ENCODE assay signal across 27 mouse cellular contexts in the genomic region with DNA sequence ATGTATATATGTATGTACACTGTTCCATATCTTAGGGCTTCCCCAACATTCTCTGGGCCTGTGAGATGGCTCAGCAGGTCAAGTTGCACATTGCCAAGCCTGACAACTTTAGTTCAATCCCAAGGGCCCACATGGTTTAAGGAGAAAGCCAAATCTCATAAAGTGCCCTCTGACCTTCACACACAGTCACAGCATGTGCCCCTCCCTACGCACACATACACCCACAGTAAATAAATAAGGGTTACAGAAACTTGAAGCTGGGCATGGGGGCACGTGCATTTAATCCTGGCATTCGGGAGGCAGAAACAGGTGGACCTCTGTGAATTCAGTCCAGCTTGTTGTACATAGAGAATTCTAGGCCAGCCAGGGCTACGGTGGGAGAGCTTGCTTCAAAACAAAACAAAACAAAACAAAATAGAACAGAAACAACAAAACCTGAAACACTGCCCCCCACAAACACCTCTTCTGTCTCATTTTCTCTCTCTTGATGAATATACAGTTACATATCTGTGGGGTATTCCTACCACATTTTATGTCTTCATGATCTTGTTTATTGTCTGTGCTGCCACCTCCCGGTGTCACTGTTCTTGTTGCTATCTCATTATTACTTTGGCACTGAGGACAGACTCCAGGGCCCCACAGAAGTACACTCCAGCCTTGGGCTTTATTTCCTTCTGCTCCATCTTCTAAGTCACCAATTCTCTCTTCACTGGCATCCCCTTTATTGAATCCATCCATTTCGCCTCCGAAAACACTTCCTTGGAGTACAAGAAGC. TPM values are rescaled to one million over a fixed set of nuclear protein-coding genes. Genes with fewer than 3 reads are reported as not detected.
DNase-seq lines count a peak whose midpoint lies in the region; ATAC-seq and TF ChIP-seq lines count a peak whose summit lies in the region.
"Had no signal": no experiment of that assay in that cellular context is flagged by ENCODE, and none has a peak within 500 bp of the region (broad histone marks: within the 10 kb centered on the region; RNA-seq: fewer than 3 reads in every experiment).

No protein-coding gene starts in this region.

- intact Hi-C loops in gastrocnemius, adult 2 months (cut with DNase I): loop anchor here (5.0 kb wide), 1 partner anchor 151 kb away; no protein-coding TSS in a partner anchor
- intact Hi-C loops in gastrocnemius, postnatal 14 days (cut with DNase I; ENCODE audit: low total_unique reads): no loop called here

- peaks cover 17% of the 10 kb centered on the region for H3K4me1 ChIP-seq in liver, postnatal 0 days (ENCODE audit: insufficient read depth)
- H3K4me1 ChIP-seq in CH12.LX (ENCODE audit: control insufficient read depth in 1 of 2, insufficient read depth in 2 of 2): peaks cover 18 to 36% of the 10 kb centered on the region in 2 experiments
- H3K4me1 ChIP-seq in hindbrain, embryonic 11.5 days (replicated peaks; ENCODE audit: control insufficient read depth, insufficient read depth, low read length): no peaks in the 10 kb centered on the region
- H3K4me1 ChIP-seq: embryonic facial prominence, embryonic 13.5 days; forebrain, embryonic 12.5 days had no signal

- dilution Hi-C loops in CH12.LX (cut with MboI; ENCODE audit: extremely low pct_ligation_motif_present, extremely low pct_unique_long_range_greater_than_20kb, low sequenced_read_pairs): no loop called here

- H3K79me2 ChIP-seq in CH12.LX (replicated peaks; ENCODE audit: control insufficient read depth, extremely low read depth, insufficient read depth, poor library complexity, severe bottlenecking): peaks cover 16% of the 10 kb centered on the region; the same call in 1 of the 2 replicates

- H3K9me3 ChIP-seq in liver, postnatal 0 days (ENCODE audit: low read length): no peaks in the 10 kb centered on the region
- H3K9me3 ChIP-seq in CH12.LX (replicated peaks; ENCODE audit: low read length): no peaks in the 10 kb centered on the region
- no peaks in the 10 kb centered on the region for H3K9me3 ChIP-seq in hindbrain, embryonic 11.5 days (ENCODE audit: control insufficient read depth, low read length)
- H3K9me3 ChIP-seq: embryonic facial prominence, embryonic 13.5 days; heart, embryonic 12.5 days; lung, embryonic 15.5 days; neural tube, embryonic 15.5 days; stomach, embryonic 15.5 days had no signal

- WGBS in liver, postnatal 0 days (ENCODE audit: insufficient replicate concordance): 71% methylated on average over 7 of the region's 7 CpGs
- WGBS in hindbrain, embryonic 11.5 days: 91% methylated on average over 7 of the region's 7 CpGs

- H3K4me3 ChIP-seq in gastrocnemius, adult 2 months: no peak overlapping the region
- H3K4me3 ChIP-seq in liver, postnatal 0 days (ENCODE audit: low read depth, low read length): no peak overlapping the region
- H3K4me3 ChIP-seq in CH12.LX (replicated peaks in 1 of 3; ENCODE audit: low read depth in 2 of 3, low read length in 2 of 3, poor library complexity in 1 of 3): no peak overlapping the region
- H3K4me3 ChIP-seq in hindbrain, embryonic 11.5 days (ENCODE audit: low read depth, low read length): no peak overlapping the region
- H3K4me3 ChIP-seq: embryonic facial prominence, embryonic 13.5 days; erythroblast, embryonic 14.5 days; forebrain, embryonic 12.5 days; heart, embryonic 12.5 days; limb, embryonic 12.5 days; lung, embryonic 15.5 days; neural tube, embryonic 15.5 days; stomach, embryonic 15.5 days had no signal

- H3K27ac ChIP-seq in gastrocnemius, adult 2 months: peak overlapping the region; percentile 66; the same call in 1 of the 2 replicates
- H3K27ac ChIP-seq in liver, postnatal 0 days (ENCODE audit: low read depth): no peak overlapping the region
- no peak overlapping the region for H3K27ac ChIP-seq in CH12.LX (ENCODE audit: insufficient read depth, low read depth)
- H3K27ac ChIP-seq in hindbrain, embryonic 11.5 days (ENCODE audit: low read depth, low read length): no peak overlapping the region
- H3K27ac ChIP-seq: embryonic facial prominence, embryonic 13.5 days; forebrain, embryonic 12.5 days; hindbrain, embryonic 14.5 days; limb, embryonic 12.5 days; liver, embryonic 14.5 days; lung, embryonic 15.5 days; neural tube, embryonic 15.5 days; stomach, embryonic 15.5 days had no signal

- no peak for ATAC-seq in liver, postnatal 0 days
- ATAC-seq in megakaryocyte progenitor cell, adult 5-6 weeks (replicated peaks; ENCODE audit: poor library complexity): peak; percentile 62
- ATAC-seq in hindbrain, embryonic 11.5 days (ENCODE audit: low FRiP score): no peak

- peak; percentile 40 for TF ChIP-seq CTCF in gastrocnemius, adult 2 months (IDR thresholded peaks at IDR 0.05)
- peak; percentile 10; the same call in 1 of the 2 replicates for TF ChIP-seq CTCF in liver, postnatal 0 days (IDR thresholded peaks at IDR 0.05; ENCODE audit: low read depth)
- TF ChIP-seq CTCF in CH12.LX (conservative IDR thresholded peaks at IDR 0.05 in 1 of 2, IDR thresholded peaks at IDR 0.05 in 1 of 2; ENCODE audit: low read depth in 2 of 2, low read length in 2 of 2): peak in 1 of 2 experiments; percentile 37; a peak in 2 of 4 replicates

- TF ChIP-seq RAD21 in CH12.LX (IDR thresholded peaks at IDR 0.05; ENCODE audit: low read depth, low read length): peak; percentile 37

- no peak overlapping the region for H3K4me2 ChIP-seq in liver, postnatal 0 days (ENCODE audit: low read depth, low read length)
- peak overlapping the region; percentile 89 for H3K4me2 ChIP-seq in CH12.LX (ENCODE audit: insufficient read depth, low read depth, poor library complexity, severe bottlenecking)
- no peak overlapping the region for H3K4me2 ChIP-seq in hindbrain, embryonic 11.5 days (replicated peaks; ENCODE audit: low read depth, low read length)
- H3K4me2 ChIP-seq: embryonic facial prominence, embryonic 13.5 days; forebrain, embryonic 12.5 days; hindbrain, embryonic 14.5 days; limb, embryonic 12.5 days; lung, embryonic 15.5 days; midbrain, embryonic 11.5 days; neural tube, embryonic 15.5 days; stomach, embryonic 15.5 days had no signal

- TF ChIP-seq POLR2A in CH12.LX (IDR thresholded peaks at IDR 0.05; ENCODE audit: low read depth, low read length): no peak

- TF ChIP-seq EP300 in liver, postnatal 0 days (IDR thresholded peaks at IDR 0.05; ENCODE audit: low read depth): no peak
- no peak for TF ChIP-seq EP300 in CH12.LX (IDR thresholded peaks at IDR 0.05; ENCODE audit: low read length)

- in situ Hi-C loops in CH12.LX (cut with MboI; ENCODE audit: low pct_ligation_motif_present, low pct_unique_long_range_greater_than_20kb, low sequenced_read_pairs): loop anchor here (10.0 kb wide), 1 partner anchor 149 kb away; no protein-coding TSS in a partner anchor

- DNase-seq in gastrocnemius, adult 2 months: no peak
- no peak for DNase-seq in gastrocnemius, postnatal 14 days
- no peak for DNase-seq in liver, postnatal 0 days
- DNase-seq in liver (no peak), CH12.LX (ENCODE audit: extremely low read depth) (no peak)
- DNase-seq in hindbrain, embryonic 11.5 days (ENCODE audit: low spot score): no peak
- DNase-seq in lung, postnatal 14 days: no peak
- DNase-seq: cerebellum, adult 11-12 months; cerebellum, postnatal 36 days; embryo, embryonic 11 days; kidney, adult 9 months; kidney, postnatal 25 days; lung, postnatal 4 days; right cerebral cortex, adult 18-20 months; right cerebral cortex, postnatal 4 days had no signal

- H3K9ac ChIP-seq in liver, postnatal 0 days (replicated peaks): no peak overlapping the region
- no peak overlapping the region for H3K9ac ChIP-seq in CH12.LX (ENCODE audit: insufficient read depth, low read depth)
- no peak overlapping the region for H3K9ac ChIP-seq in hindbrain, embryonic 11.5 days (ENCODE audit: low read depth, low read length)
- H3K9ac ChIP-seq: embryonic facial prominence, embryonic 13.5 days; forebrain, embryonic 12.5 days; heart, embryonic 12.5 days; hindbrain, embryonic 14.5 days; limb, embryonic 12.5 days; liver, embryonic 14.5 days; lung, embryonic 15.5 days; neural tube, embryonic 15.5 days; stomach, embryonic 15.5 days had no signal

- no peaks in the 10 kb centered on the region for H3K36me3 ChIP-seq in liver, postnatal 0 days (replicated peaks; ENCODE audit: insufficient read depth, low read length)
- peaks cover 0 to 11% of the 10 kb centered on the region in 2 experiments for H3K36me3 ChIP-seq in CH12.LX (replicated peaks in 1 of 2; ENCODE audit: control insufficient read depth in 1 of 2, insufficient read depth in 1 of 2, low read length in 1 of 2)
- no peaks in the 10 kb centered on the region for H3K36me3 ChIP-seq in hindbrain, embryonic 11.5 days (ENCODE audit: control insufficient read depth, insufficient read depth, low read length)
- H3K36me3 ChIP-seq: heart, embryonic 12.5 days; limb, embryonic 12.5 days; lung, embryonic 15.5 days; neural tube, embryonic 15.5 days; stomach, embryonic 15.5 days had no signal

- no peaks in the 10 kb centered on the region for H3K27me3 ChIP-seq in liver, postnatal 0 days (ENCODE audit: insufficient read depth, low read length)
- no peaks in the 10 kb centered on the region for H3K27me3 ChIP-seq in CH12.LX (replicated peaks)
- no peaks in the 10 kb centered on the region for H3K27me3 ChIP-seq in hindbrain, embryonic 11.5 days (ENCODE audit: control insufficient read depth, insufficient read depth, low read length)
- H3K27me3 ChIP-seq: embryonic facial prominence, embryonic 13.5 days; forebrain, embryonic 12.5 days; heart, embryonic 12.5 days; limb, embryonic 12.5 days; lung, embryonic 15.5 days; neural tube, embryonic 15.5 days; stomach, embryonic 15.5 days had no signal

TF ChIP-seq in CH12.LX, 34 proteins besides CTCF, POLR2A, EP300 and RAD21:
- TF ChIP-seq SMC3 (IDR thresholded peaks at IDR 0.05; ENCODE audit: low read depth, low read length): peak; percentile 43
- TF ChIP-seq USF2 (conservative IDR thresholded peaks at IDR 0.05; ENCODE audit: low read depth, low read length): no peak

RNA-seq across cellular contexts. Expression of a gene that starts 19.8 kb away (rescaled TPM):
- 100 to 1,000 TPM; 190 to 201 TPM for total RNA-seq in gastrocnemius, adult 2 months (2021)
- 100 to 1,000 TPM; 194 TPM for total RNA-seq in gastrocnemius, postnatal 14 days (2021)
- polyA plus RNA-seq in liver, postnatal 0 days (2015; fragmentation: Nextera tagmentation; extraction: Ambion mirVana): 28.7 and 31.2 TPM in 2 replicates
- total RNA-seq in CH12.LX (2012; rRNA removed): 21.1 and 26.8 TPM in 2 replicates
- total RNA-seq in CH12.LX (2014; rRNA removed): 9.7 and 10.0 TPM in 2 replicates
- 11.0 and 12.5 TPM in 2 replicates for polyA plus RNA-seq in CH12.LX (2012; ENCODE audit: insufficient read length, low read depth)
- 45.5 and 55.2 TPM in 2 replicates for total RNA-seq in megakaryocyte progenitor cell, adult 5-6 weeks (2015)
- total RNA-seq in megakaryocyte progenitor cell, adult 5-6 weeks (2017): 17.7 and 21.6 TPM in 2 replicates
- polyA plus RNA-seq in hindbrain, embryonic 11.5 days (2014; fragmentation: Nextera tagmentation; extraction: Ambion mirVana): 77.7 and 91.6 TPM in 2 replicates
